In genomic region chr17:15371967-15372835, GRCm38 (mm10) we compare ENCODE assay signal across 8 mouse cellular contexts. TPM values are rescaled to one million over a fixed set of nuclear protein-coding genes. Genes with fewer than 3 reads are reported as not detected.
DNase-seq lines count a peak whose midpoint lies in the region; ATAC-seq and TF ChIP-seq lines count a peak whose summit lies in the region.

No protein-coding gene starts in this region.

- WGBS in forebrain, embryonic 14.5 days, result 17% methylated on average over 17 of the region's 17 CpGs
- 39% methylated on average over 17 of the region's 17 CpGs for WGBS in kidney, postnatal 0 days
- 28% methylated on average over 17 of the region's 17 CpGs for WGBS in neural tube, embryonic 11.5 days

- H3K27me3 ChIP-seq in forebrain, embryonic 14.5 days (replicated peaks; ENCODE audit: control insufficient read depth, insufficient read depth, low read length), result no peaks in the 10 kb centered on the region
- no peaks in the 10 kb centered on the region for H3K27me3 ChIP-seq in kidney, postnatal 0 days (ENCODE audit: insufficient read depth, low read length)
- H3K27me3 ChIP-seq in neural tube, embryonic 11.5 days (ENCODE audit: control insufficient read depth, insufficient read depth, low read length), result peaks cover 2% of the 10 kb centered on the region; the same call in 1 of the 2 replicates

- H3K9me3 ChIP-seq in forebrain, embryonic 14.5 days (replicated peaks; ENCODE audit: control insufficient read depth, low read length), result no peaks in the 10 kb centered on the region
- no peaks in the 10 kb centered on the region for H3K9me3 ChIP-seq in kidney, postnatal 0 days (replicated peaks; ENCODE audit: low read length)
- no peaks in the 10 kb centered on the region for H3K9me3 ChIP-seq in neural tube, embryonic 11.5 days (ENCODE audit: control insufficient read depth, low read length)

- no peak overlapping the region for H3K27ac ChIP-seq in forebrain, embryonic 14.5 days (ENCODE audit: low read depth, low read length)
- no peak overlapping the region; the same call in 1 of the 2 replicates for H3K27ac ChIP-seq in kidney, postnatal 0 days
- peak overlapping the region; percentile 44 for H3K27ac ChIP-seq in neural tube, embryonic 11.5 days (ENCODE audit: low read depth, low read length)

- peak; percentile 16 for ATAC-seq in forebrain, embryonic 14.5 days
- ATAC-seq in kidney, postnatal 0 days (replicated peaks; ENCODE audit: low FRiP score, low read depth), result no peak
- ATAC-seq in neural tube, embryonic 11.5 days (ENCODE audit: insufficient read depth, low FRiP score, low TSS enrichment), result peak; percentile 41
- no peak for ATAC-seq in CD4-positive, CD25-positive, alpha-beta regulatory T cell, adult 4 months

- H3K4me1 ChIP-seq in forebrain, embryonic 14.5 days (ENCODE audit: control insufficient read depth, insufficient read depth, low read length), result peaks cover 35% of the 10 kb centered on the region
- peaks cover 8% of the 10 kb centered on the region for H3K4me1 ChIP-seq in kidney, postnatal 0 days (replicated peaks; ENCODE audit: insufficient read depth, low read length)
- H3K4me1 ChIP-seq in neural tube, embryonic 11.5 days (ENCODE audit: control insufficient read depth, insufficient read depth, low read length), result peaks cover 34% of the 10 kb centered on the region

- intact Hi-C loops in heart, postnatal 25 days (cut with DNase I), result loop anchor here (2.0 kb wide), 1 partner anchor 179 kb away; no protein-coding TSS in a partner anchor

- no peak for TF ChIP-seq CTCF in kidney, postnatal 0 days (IDR thresholded peaks at IDR 0.05; ENCODE audit: low read depth)

- H3K4me3 ChIP-seq in forebrain, embryonic 14.5 days (ENCODE audit: low read depth, low read length), result peak overlapping the region; percentile 90
- peak overlapping the region; percentile 76 for H3K4me3 ChIP-seq in kidney, postnatal 0 days (replicated peaks; ENCODE audit: low read depth, low read length)
- H3K4me3 ChIP-seq in neural tube, embryonic 11.5 days (ENCODE audit: low read depth, low read length), result peak overlapping the region; percentile 60

- DNase-seq in heart, adult 11 months, result peak; percentile 91
- DNase-seq in heart, postnatal 25 days (ENCODE audit: low spot score), result no peak
- DNase-seq in forebrain, embryonic 14.5 days (ENCODE audit: low spot score), result peak; percentile 68
- DNase-seq in kidney, postnatal 0 days (ENCODE audit: low spot score), result peak; percentile 5
- peak; percentile 70 for DNase-seq in neural tube, embryonic 11.5 days (ENCODE audit: low spot score)
- no peak for DNase-seq in adrenal gland, adult 8-10 months
- DNase-seq in adrenal gland, postnatal 25 days, result no peak

- peaks cover 55% of the 10 kb centered on the region for H3K36me3 ChIP-seq in forebrain, embryonic 14.5 days (ENCODE audit: control insufficient read depth, insufficient read depth, low read length)
- H3K36me3 ChIP-seq in kidney, postnatal 0 days (ENCODE audit: insufficient read depth, low read length), result peaks cover 6% of the 10 kb centered on the region; the same call in 1 of the 2 replicates
- peaks cover 20% of the 10 kb centered on the region for H3K36me3 ChIP-seq in neural tube, embryonic 11.5 days (ENCODE audit: control insufficient read depth, insufficient read depth, low read length)

- peak overlapping the region; percentile 92 for H3K4me2 ChIP-seq in forebrain, embryonic 14.5 days (ENCODE audit: low read length)
- H3K4me2 ChIP-seq in kidney, postnatal 0 days (ENCODE audit: low read length), result peak overlapping the region; percentile 71
- peak overlapping the region; percentile 92 for H3K4me2 ChIP-seq in neural tube, embryonic 11.5 days (ENCODE audit: low read depth)

- H3K9ac ChIP-seq in forebrain, embryonic 14.5 days (ENCODE audit: low read length), result peak overlapping the region; percentile 96
- H3K9ac ChIP-seq in kidney, postnatal 0 days (ENCODE audit: low read depth, low read length), result no peak overlapping the region; the same call in 1 of the 2 replicates
- peak overlapping the region; percentile 52 for H3K9ac ChIP-seq in neural tube, embryonic 11.5 days (ENCODE audit: low read length)

RNA-seq across cellular contexts. Expression of gene Dll1, which starts 4.5 kb away (rescaled TPM):
- total RNA-seq in heart, postnatal 25 days (2021), result 1 to 10 TPM; 6.1 TPM
- polyA plus RNA-seq in forebrain, embryonic 14.5 days (2014; fragmentation: Nextera tagmentation; extraction: Ambion mirVana), result 24.3 and 29.4 TPM in 2 replicates
- polyA plus RNA-seq in kidney, postnatal 0 days (2015; fragmentation: Nextera tagmentation; extraction: Ambion mirVana), result 21.4 and 22.3 TPM in 2 replicates
- 57.7 and 64.2 TPM in 2 replicates for polyA plus RNA-seq in neural tube, embryonic 11.5 days (2014; fragmentation: Nextera tagmentation; extraction: Ambion mirVana)
- 1 to 10 TPM; 3.5 to 6.7 (median 4.5) TPM for total RNA-seq in adrenal gland, adult 8-10 months (2022)
- total RNA-seq in adrenal gland, postnatal 25 days (2021), result 5.9 and 6.7 TPM in 2 replicates
- polyA plus RNA-seq in CD4-positive, CD25-positive, alpha-beta regulatory T cell, adult 4 months (2017; shearing (Covaris generic)), result under 1 TPM in 1 of 2 experiments, not detected in 1; 0.81 TPM

RNA-seq across cellular contexts. Expression of gene Fam120b, which starts 23.8 kb away (rescaled TPM):
- 10 to 100 TPM; 10.8 to 11.8 TPM for total RNA-seq in heart, postnatal 25 days (2021)
- polyA plus RNA-seq in forebrain, embryonic 14.5 days (2014; fragmentation: Nextera tagmentation; extraction: Ambion mirVana), result 36.0 and 45.3 TPM in 2 replicates
- polyA plus RNA-seq in kidney, postnatal 0 days (2015; fragmentation: Nextera tagmentation; extraction: Ambion mirVana), result 18.4 and 19.9 TPM in 2 replicates
- 36.6 and 37.2 TPM in 2 replicates for polyA plus RNA-seq in neural tube, embryonic 11.5 days (2014; fragmentation: Nextera tagmentation; extraction: Ambion mirVana)
- 10 to 100 TPM; 23.3 to 35.0 (median 30.0) TPM for total RNA-seq in adrenal gland, adult 8-10 months (2022)
- 20.6 and 27.4 TPM in 2 replicates for total RNA-seq in adrenal gland, postnatal 25 days (2021)
- polyA plus RNA-seq in CD4-positive, CD25-positive, alpha-beta regulatory T cell, adult 4 months (2017; shearing (Covaris generic)), result 10 to 100 TPM; 33.3 to 55.1 TPM

Comparison
In these comparisons a context has a peak if more than half of its experiments do, and no peak if none do; other contexts are left out.
1. DNase-seq: peak in heart, adult 11 months (single experiment), forebrain, embryonic 14.5 days (single experiment), kidney, postnatal 0 days (single experiment) and neural tube, embryonic 11.5 days (single experiment); none in heart, postnatal 25 days (single experiment), adrenal gland, adult 8-10 months (single experiment) and adrenal gland, postnatal 25 days (single experiment).
2. ATAC-seq: peak in forebrain, embryonic 14.5 days (single experiment) and neural tube, embryonic 11.5 days (single experiment); none in kidney, postnatal 0 days (single experiment) and CD4-positive, CD25-positive, alpha-beta regulatory T cell, adult 4 months (single experiment).
3. RNA of gene Dll1, which starts 4.5 kb away (polyA plus RNA-seq): 57.7 to 64.2 TPM in neural tube, embryonic 11.5 days, 24.3 to 29.4 TPM in forebrain, embryonic 14.5 days and 21.4 to 22.3 TPM in kidney, postnatal 0 days; 0.81 TPM in CD4-positive, CD25-positive, alpha-beta regulatory T cell, adult 4 months; every median in the first group is over 10 times any median in the second.
4. Peak in every context shown above with its lines, with median percentiles within 50 percentile points of each other: H3K4me2 ChIP-seq and H3K4me3 ChIP-seq.